In genomic region chr9:115602772-115603171, GRCm38 (mm10) we compare ENCODE assay signal across 32 mouse cellular contexts.
"Had no signal": no experiment of that assay in that cellular context is flagged by ENCODE, and none has a peak within 500 bp of the region (broad histone marks: within the 10 kb centered on the region; RNA-seq: fewer than 3 reads in every experiment).

No protein-coding gene starts in this region.

- H3K9ac ChIP-seq: limb, embryonic 12.5 days; limb, embryonic 13.5 days; limb, embryonic 15.5 days; liver, embryonic 12.5 days; liver, embryonic 13.5 days; liver, embryonic 14.5 days; liver, embryonic 15.5 days; liver, postnatal 0 days; lung, embryonic 14.5 days; lung, embryonic 15.5 days; midbrain, embryonic 12.5 days; midbrain, embryonic 13.5 days; midbrain, embryonic 15.5 days; neural tube, embryonic 12.5 days had no signal

- ATAC-seq: liver, embryonic 12.5 days; liver, postnatal 0 days; lung, postnatal 0 days; midbrain, embryonic 13.5 days; midbrain, embryonic 15.5 days; midbrain, embryonic 16.5 days had no signal

- H3K27me3 ChIP-seq: limb, embryonic 12.5 days; limb, embryonic 13.5 days; limb, embryonic 15.5 days; liver, embryonic 12.5 days; liver, embryonic 13.5 days; liver, embryonic 15.5 days; lung, embryonic 15.5 days; midbrain, embryonic 12.5 days; midbrain, embryonic 13.5 days; midbrain, embryonic 15.5 days; neural tube, embryonic 12.5 days had no signal

- H3K9me3 ChIP-seq: limb, embryonic 10.5 days; limb, embryonic 12.5 days; limb, embryonic 15.5 days; liver, embryonic 12.5 days; liver, embryonic 13.5 days; liver, embryonic 15.5 days; lung, embryonic 15.5 days; midbrain, embryonic 12.5 days; midbrain, embryonic 13.5 days; midbrain, embryonic 15.5 days; neural tube, embryonic 12.5 days had no signal

- H3K4me3 ChIP-seq: limb, embryonic 10.5 days; limb, embryonic 12.5 days; limb, embryonic 13.5 days; limb, embryonic 15.5 days; liver, embryonic 12.5 days; liver, embryonic 13.5 days; liver, embryonic 15.5 days; lung, embryonic 15.5 days; megakaryocyte, embryonic 14.5 days; midbrain, embryonic 10.5 days; midbrain, embryonic 12.5 days; midbrain, embryonic 13.5 days; midbrain, embryonic 15.5 days; myocyte; neural tube, embryonic 12.5 days had no signal

- H3K4me2 ChIP-seq: limb, embryonic 12.5 days; limb, embryonic 13.5 days; limb, embryonic 15.5 days; liver, embryonic 11.5 days; liver, embryonic 12.5 days; liver, embryonic 13.5 days; liver, embryonic 15.5 days; lung, embryonic 14.5 days; lung, embryonic 15.5 days; midbrain, embryonic 11.5 days; midbrain, embryonic 12.5 days; midbrain, embryonic 13.5 days; midbrain, embryonic 15.5 days; neural tube, embryonic 12.5 days had no signal

- H3K36me3 ChIP-seq: limb, embryonic 10.5 days; limb, embryonic 12.5 days; limb, embryonic 13.5 days; limb, embryonic 15.5 days; liver, embryonic 12.5 days; liver, embryonic 13.5 days; liver, embryonic 15.5 days; lung, embryonic 15.5 days; midbrain, embryonic 10.5 days; midbrain, embryonic 12.5 days; midbrain, embryonic 13.5 days; midbrain, embryonic 15.5 days; neural tube, embryonic 12.5 days had no signal

- H3K4me1 ChIP-seq: limb, embryonic 10.5 days; limb, embryonic 12.5 days; limb, embryonic 13.5 days; limb, embryonic 15.5 days; liver, embryonic 12.5 days; liver, embryonic 13.5 days; liver, embryonic 15.5 days; lung, embryonic 15.5 days had no signal

- DNase-seq: left cerebral cortex, postnatal 4 days; liver; liver, embryonic 13.5 days; liver, postnatal 0 days; lung, adult 18-20 months; lung, adult 2 months; lung, embryonic 14.5 days; lung, postnatal 10 days; lung, postnatal 14 days; lung, postnatal 36 days; lung, postnatal 4 days; midbrain, embryonic 14.5 days had no signal

- H3K27ac ChIP-seq: limb, embryonic 10.5 days; limb, embryonic 12.5 days; limb, embryonic 13.5 days; limb, embryonic 15.5 days; liver, embryonic 12.5 days; liver, embryonic 13.5 days; liver, embryonic 14.5 days; liver, embryonic 15.5 days; lung, embryonic 15.5 days; macrophage; midbrain, embryonic 10.5 days; midbrain, embryonic 12.5 days; midbrain, embryonic 13.5 days; midbrain, embryonic 15.5 days; neural tube, embryonic 12.5 days had no signal
